Mouse (Mus musculus) lung, postnatal 36 days (tissue): ENCODE measurements at regions not wholly inside any gene's neighbourhood (a gene's known extent, or its start where the extent isn't known, plus 50 kb on each side); places are given as distances from the start of the nearest gene placed in this dataset.

ENCODE experiments used
- DNase-seq: peaks from one replicate; pipeline ENCODE4 v3.0.0; 2022; ENCODE audit warnings: mixed read lengths

DNA sequence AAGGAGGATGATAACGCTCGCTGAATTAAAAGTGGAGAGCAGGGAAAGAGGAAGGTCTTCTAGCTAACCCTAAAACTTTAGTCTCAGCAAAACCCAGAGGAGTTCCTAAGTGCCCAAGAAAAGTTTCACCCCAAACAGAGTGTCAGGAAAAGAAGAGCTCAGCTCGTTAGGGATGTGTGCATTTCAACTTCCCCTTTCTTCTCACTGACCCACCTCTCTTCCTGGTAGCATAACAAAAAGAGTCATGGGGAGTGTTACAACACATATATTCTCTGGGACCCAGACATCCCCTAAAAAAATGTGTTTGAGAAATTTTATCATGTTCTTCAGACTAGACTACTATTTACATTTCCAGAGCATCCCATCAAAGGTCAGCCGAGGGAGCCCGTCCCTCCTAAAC, 432.6 kb downstream of the Mctp2 start:
- no peak for DNase-seq

DNA sequence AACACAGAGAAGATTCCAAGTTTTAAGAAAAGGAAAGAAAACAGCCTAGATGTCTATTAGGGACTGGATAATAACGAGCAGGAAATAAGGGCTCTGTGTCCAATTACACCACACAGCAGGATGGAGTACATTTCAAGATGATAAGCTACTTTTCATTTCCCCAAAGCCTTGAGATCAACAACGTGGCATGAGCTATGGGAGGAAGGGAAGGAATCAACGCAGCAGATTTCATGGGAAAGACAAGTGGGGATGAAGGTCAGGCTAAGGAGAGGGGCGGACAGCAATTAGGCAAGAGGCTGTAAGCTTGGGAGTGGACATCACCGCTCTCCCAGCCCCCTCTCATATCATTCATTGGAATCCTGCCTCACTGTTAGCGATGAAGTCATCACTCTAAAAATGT, 433.5 kb downstream of the Mctp2 start:
- no peak for DNase-seq

DNA sequence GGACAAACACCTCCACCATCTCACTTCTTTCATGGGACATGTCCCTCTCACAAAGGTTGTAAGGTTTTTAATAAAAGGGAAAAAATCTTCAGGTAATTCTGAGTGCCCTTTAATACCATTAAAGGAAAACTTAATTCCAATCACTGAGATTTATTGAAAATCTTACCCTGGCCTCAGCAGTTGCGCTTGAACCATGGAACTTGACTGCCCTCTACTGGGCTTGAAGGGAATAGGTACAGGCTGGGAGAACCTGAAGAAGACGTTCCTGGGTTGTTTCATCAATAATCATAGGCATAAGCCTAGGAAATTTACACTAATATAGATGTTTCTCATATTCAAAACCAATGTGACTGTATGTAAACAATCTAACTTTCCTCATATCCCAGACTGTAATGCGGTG, 439.3 kb downstream of the Mctp2 start:
- peak; percentile 63 for DNase-seq

DNA sequence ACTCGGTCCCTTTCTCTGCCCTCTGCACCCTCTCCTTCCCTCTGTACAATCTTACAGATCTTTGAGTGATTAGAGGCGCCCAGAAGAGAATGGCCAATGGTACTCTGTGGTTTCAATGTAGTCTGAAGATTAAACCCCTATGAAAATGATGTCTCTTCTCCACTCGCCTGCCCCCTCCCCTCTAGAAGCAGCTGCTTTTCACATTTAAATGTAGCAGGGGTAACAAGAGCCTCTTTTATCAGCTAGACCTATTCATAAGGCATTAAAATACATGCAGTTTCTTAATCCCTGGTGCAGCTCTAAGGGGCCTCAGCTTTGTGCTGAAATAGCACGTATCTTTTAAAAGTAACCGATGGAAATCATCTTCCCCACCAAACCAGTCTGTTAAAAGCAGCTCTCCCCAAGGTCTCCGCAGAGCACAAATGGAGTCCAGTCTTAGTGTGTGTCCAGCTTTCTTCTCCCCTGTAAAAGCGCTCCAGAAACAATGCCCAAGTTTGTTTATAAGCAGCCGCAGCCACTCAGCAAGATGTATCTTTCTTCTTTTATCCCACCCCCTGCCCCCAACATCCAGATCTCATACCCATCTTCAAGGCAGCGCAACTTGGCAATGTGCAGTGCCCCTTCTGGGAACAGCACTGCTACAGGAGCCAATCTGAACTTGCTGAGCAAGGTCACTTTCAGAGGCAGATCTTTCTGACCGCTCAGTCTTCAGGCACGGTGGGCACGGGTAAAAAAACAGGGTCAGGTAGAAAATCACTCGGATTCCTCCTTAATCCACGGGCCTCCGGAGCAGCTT, 440.8 kb downstream of the Mctp2 start:
- no peak for DNase-seq

DNA sequence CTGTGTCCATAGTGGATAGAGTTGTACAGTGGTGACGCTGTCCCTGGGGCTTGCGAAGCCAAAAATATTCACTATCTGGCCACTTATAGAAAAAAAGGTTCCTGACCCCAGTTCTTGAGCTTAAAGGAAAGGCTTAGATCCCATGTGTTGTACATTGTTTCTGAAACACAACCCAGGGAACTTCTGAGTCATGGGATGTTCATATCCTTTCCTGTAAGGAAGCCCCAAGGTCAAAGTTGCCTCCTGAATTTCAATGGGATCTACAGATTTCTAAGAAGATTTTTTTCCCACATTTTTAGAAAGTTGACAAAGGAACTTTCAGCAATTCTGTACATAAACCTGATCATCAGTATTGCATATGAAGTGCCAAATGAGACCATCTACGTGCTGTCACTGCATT, 453.5 kb downstream of the Mctp2 start:
- no peak for DNase-seq

DNA sequence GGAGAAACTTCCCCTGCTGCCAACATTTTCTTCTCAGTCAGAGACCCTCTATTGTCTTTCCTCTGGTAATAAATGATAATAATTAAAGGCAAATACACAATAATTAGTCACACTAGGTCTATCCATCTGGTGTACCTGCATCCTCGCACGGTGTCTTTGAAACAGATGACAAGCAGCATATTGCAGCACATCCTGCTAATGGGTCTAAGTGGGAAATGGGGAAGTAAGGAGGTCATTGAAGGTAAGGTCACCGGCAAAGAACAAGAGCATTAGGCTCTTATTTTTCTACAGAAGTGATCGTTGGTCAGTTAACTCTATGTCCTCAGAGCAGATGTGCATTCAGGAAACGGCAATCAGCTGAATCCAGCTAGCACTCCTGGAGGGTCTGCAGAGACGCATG, 457.2 kb downstream of the Mctp2 start:
- no peak for DNase-seq

DNA sequence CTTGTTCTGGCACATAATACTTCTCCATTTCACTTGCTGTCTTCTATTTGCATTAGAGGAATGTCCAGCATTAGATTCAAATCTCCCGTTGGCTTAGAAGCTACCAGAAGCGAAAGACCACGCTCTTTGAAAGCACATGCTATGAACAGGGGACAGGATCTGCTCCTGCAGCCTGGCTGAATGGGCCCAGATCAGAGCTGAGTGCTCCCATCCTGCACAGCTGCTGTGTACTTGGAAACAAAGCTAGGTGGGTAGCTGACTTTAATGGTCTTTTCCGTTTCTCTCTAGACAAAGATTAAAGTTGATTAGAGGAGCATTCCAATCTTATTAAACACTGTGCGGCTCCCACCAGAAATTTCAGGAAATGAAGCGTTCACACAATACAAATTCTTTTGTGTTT, 468.6 kb downstream of the Mctp2 start:
- DNase-seq: no peak

DNA sequence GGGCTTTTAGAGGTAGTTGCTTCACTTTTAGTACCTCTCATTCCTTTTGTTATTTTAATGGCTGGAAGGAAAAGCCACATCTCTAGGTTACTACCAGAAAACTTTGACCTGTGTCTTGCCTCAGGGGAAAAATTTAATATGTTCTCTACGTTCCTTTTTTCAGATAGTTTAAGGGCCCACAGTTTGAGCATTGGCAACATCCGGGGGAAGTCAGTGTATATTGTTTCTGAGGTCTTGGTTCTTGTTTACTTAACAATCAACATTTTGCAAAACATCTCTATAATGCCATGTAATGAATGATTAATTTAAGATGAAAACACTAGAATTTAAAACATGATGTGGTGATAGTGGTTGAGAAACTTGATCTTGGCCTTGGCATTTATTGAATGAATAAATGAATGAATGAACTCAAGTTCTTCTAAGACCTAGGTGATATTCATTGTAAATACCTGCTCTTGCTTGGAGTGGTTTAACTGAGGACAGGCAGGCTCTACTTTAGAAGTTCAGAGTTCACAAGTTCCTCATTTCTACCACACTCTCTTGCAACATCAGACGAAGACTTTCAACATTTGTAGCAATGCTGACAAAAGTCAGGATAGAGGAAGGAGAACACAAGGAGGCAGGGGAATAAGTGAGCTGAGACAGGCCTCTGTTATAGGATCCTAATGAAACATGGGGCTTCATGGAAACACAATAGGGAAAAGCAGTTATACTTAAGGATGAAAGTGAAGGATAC, 474.4 kb downstream of the Mctp2 start:
- peak; percentile 14 for DNase-seq

DNA sequence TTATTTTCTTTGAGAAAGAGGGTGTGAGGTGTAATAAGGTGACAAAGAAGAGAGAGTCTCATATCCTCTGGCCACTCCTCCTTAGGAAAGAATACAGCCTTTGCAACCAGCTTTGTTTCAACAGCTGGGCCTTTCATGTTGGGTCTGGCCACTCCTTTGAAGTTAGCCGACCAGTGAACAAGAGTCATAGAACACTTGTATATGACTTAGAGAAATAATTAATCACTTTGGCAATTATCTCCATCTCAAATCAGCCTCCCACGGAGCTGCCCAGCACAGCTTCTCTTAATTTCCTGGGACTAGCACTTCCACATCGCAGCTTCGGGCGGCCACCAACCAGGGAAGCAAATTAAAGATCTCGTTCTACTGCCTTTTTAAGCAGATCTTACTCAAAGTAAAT, 476.8 kb downstream of the Mctp2 start:
- no peak for DNase-seq

DNA sequence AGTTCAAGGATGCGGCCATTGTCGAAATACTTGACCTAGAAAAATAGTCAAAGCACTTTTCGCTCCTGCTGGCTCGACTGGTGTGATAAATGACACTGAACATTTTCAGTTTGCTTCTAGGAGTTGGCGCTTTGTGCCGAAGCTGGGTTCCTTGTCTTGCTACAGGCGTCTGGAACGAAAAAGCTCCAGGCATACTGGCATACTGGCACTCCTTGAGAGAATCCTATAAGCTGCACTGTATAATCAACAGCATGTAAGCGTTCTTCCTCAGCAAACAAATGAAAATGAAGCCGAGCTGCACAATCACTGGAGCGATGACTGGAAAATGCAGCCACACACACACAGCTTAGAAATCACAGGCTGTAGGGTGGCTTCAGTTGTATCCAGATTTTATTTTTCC, 464.9 kb upstream of the Gm10295 start:
- no peak for DNase-seq

DNA sequence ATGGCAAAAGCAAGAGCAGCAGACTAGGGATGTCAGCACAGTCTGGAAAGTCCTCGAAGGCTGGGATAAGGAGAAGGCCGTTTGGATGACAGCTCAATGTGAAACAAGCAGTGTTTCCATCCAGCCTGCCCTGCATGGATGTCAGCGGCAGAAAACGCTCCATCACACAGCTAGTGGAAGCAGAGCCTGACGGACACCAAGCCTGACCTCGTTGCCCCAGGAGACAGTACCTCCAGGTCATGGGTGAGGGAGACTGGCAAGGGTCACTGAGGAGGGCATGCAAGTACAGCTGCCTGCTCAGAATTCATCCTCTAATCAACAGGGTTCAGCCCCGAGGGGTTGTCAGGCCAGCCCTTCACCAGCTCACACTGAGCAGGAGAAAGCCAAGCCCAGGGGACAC, 442.9 kb upstream of the Gm10295 start:
- DNase-seq: no peak

DNA sequence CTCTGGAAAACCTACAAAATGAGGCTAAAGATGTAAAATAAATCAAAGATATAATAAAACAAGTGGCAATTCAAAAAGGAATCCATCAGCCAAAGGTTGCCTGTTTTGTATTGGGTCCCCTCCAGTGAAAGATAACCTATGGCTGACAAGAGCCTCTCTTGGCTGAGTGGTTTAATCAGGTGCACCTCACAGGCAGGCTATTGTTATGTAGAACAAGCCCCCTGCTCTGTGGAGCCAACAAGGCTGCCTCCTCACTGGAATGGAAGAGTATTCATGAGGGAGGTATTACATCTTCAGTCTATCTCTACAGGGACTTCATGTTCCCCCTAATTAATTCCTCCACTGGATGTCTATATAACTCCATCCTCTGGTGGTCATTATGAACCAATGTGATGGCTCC, 437.1 kb upstream of the Gm10295 start:
- DNase-seq: no peak

DNA sequence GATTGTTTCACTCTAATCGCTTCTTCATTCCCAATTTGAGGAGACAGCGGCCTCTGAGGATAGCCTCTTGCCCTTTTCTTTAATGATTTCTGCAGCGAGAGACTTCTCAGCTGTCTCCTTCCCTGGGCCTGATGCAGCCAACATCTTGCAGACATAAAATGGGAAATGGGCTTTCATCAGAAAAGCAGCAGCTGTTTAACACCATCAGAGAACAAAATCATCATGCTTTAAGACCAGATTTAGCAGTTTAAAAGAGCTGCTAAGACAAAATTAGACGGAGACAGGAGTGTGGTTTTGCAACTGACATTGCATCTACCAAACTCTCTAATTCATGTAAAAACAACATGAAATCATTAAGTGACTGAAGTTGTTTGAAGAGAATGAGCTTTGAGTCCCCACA, 431.2 kb upstream of the Gm10295 start:
- DNase-seq: no peak

DNA sequence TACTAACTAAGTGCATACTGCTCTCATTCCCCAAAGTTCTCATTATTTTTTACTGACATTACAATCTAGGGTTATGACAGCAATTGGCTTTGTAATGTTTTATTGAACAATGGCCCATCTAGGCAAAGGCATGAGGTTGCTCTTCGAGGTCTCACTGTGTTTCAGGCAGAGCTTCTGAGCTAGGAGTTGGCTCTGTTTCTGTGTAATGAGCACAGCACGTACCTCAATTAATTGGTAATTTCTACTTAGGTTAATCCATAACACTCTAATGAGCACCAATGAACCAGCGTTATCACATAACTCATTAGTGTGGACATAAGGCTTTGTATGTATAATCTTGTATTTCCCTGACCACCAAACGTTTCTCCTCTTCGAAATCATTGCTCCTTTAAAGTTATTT, 398.6 kb upstream of the Gm10295 start:
- DNase-seq: no peak

DNA sequence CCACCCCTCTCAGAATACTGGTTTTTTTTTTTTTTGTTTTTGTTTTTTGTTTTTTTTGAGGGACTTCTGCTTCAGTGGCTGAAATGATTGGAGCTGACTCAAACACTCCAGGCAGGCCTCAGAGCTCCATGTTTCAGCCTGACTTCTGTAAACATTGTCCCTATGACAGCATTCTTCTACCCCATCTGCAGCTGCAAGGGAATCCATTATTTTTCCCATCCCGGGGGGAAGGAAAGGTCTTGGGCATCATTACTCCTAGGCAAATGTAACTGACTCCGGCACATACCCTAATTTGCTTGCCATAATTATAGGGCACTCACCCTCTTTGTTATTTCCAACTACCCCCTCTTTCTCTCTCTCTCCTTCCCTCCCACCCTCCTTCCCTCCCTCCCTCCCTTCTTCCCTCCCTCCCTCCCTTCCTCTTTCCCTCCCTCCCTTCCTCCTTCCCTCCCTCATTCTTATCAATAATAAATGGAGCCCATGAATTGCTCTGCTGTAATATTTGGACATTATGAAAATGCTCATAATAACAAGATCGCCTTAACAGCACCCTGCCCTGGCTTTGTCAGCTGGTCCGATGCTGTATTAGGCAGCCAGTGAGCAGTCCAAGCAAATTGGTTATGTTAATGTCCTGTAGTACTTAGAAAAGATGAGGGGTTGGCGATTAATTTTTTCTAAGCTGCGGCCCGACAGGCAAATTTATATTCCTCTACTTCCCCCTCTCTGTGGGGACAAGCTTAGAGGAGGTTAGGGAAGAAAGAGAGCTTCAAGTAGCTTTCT, 395.0 kb upstream of the Gm10295 start:
- DNase-seq: no peak

DNA sequence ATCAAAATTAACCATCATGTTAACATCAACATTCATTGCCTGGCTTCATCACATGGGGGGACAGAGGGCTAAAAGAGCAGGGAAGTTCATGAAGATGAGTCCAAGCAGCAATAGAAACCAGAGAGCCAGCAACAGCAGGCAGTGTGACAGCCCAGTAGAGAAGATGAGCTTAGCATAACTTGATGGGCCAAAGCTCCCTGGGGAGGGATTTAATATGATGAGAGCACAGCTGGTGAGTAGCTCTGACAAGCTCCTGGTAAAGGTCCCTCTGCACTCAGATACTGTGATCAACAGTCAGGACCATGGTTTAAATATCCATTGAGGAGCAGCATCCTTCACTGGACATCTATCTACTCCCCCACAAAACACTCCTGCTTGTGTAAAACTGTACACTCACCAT, 377.2 kb upstream of the Gm10295 start:
- DNase-seq: no peak

DNA sequence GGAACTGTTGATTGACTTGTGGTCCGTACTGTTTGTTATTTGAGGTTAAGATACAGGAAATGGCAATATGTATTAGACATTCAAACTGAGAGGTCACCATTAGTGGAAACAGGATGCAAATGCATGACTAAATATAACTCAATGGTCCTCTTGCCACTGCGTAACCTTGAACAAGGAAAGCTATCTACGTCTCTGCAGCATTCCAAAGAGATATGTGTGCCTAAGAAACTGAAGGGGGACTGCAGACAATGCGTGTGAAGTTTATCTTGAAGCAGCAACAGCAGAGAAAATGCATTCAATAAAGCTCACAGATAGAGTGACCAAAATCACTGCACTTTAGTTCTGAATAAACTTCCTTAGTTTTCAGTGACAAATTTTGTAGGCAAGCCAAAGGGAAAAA, 356.9 kb upstream of the Gm10295 start:
- DNase-seq: no peak

DNA sequence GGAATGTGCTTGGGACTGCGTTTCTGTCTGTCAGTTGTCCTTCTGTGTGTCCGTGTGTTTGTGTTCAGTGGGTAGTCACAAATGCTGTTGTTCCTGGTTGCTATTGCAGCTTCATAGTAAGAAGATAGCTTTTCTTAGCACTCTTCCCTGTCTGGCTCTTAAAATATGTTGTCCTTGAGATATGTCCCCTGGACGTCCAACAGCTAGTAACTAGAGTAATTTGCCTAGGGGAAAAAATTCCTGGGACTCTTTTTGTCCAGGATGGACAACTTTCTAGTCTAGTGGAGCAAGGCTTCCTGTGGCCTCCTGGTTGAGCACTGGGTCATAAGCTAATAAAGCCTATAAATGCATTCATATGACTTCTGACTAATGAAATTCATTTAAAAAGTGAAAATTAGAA, 354.9 kb upstream of the Gm10295 start:
- no peak for DNase-seq

DNA sequence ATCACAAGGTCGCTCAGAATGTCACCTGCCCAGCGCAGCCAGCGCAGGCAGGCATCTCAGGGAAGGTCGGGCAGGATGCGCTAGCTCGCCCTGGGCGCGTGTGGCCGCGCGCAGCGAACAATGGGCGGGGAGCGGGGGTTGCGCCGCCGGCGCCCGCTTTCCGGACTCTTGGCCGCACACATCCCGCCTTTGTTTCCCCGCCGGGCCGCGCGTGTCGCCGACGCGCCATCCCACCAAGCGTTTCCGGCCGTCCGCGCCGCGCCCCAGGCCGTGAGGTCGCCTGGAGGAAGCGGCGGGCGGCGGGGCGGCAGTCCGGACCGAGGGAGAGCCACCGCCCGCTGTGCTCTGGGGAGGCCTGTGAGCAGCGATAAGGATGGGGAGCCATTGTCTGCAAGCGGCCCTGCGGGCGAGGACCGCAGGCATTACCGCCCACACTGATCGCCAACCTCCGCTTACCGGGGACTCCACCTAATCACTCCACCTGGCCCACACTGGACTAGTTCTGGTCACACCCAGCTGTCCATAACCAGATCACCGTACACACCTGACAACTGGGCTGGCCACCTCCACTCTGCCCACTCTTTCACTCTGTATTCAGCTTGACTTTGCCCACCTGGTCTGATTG, 354.3 kb upstream of the Gm10295 start:
- DNase-seq: peak; percentile 70

DNA sequence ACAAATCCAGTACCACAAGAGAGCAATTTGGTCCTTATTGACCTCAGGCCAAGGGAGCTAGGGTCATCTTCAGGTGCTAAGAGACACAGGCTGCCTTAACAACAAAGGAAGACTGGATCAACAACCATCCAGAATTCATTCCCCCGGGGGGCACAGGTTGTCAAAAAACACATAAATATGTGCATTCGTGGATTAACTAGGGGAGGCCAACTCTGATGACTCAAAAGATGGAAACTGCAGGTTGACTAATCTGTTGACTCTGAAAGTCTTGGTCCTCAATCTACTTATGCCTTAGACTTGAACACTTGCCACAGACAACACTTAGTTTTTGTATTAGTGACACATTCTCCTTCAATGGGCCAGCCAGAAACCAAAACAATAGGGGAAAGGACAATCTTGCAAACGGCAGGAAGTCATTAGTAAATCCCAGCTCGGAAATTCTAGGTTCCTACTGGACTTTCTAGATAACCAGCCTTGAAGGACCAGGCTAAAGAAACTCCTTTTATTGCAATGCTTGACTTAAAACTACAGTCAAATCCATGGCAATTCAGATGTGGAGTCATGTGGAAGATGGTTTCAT, 353.5 kb upstream of the Gm10295 start:
- DNase-seq: peak; percentile 4
